Mouse (Mus musculus) adrenal gland, adult 18-20 months (tissue): Measurements from ENCODE around the gene Angptl2. TPM values are rescaled to one million over a fixed set of nuclear protein-coding genes. Genes with fewer than 3 reads are reported as not detected.

ENCODE experiments used
- DNase-seq, 2 experiments: peaks; one replicate each; pipeline ENCODE4 v3.0.0; 2021 to 2022; ENCODE audit warnings: low spot score in 2 of 2
- total RNA-seq, 2 experiments: library from RNA; stranded (reverse); gene quantifications; 1 replicate in 1 of 2; 2 replicates in 1 of 2; pipeline ENCODE4 v1.2.3; 2021

The Angptl2 gene
- total RNA-seq, 2 experiments from 2014 or later = 19.6 to 29.9 TPM

GRCm38 (mm10) chr2:33268384-33269131 is 52.7 kb downstream of the Angptl2 start:
- DNase-seq = peak in 1 of 2 experiments; percentile 35

DNA sequence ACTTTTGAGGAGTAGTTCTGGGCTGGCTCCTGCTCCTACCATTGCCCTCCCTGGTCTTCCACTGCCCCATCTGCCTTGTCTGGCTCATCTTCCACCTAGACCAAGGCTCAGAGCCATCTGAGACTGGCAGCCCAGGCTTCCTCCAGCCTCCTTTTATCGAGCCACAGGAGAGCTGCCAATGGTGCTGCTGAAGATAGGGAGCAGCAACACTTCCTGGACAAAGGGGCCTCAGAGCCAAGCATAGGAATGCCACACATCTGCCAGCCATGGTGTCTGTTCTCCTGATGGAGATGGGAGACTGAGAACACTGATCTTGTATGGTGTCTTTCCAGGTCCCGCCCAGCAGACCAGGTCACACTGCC is 53.2 kb downstream of the Angptl2 start:
- DNase-seq = no peak

DNA sequence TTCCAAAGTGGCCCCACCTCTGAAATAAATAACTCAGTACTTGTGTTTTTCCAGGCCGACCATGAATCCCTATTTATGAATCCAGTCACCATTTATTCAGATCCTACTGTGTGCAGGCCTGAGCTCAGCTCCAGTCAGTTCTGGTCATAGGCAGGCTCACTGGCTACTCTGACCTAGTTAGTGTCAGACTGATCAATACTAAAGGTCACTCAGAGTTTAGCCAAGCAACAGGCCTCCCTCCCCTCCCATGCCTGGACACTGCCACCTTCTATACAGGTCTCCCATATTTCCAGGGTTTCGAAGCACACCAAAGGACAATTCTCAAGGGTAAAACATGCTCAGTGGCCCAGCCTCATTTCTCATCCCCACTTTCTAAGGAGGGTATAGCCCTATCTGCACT is 54.7 kb downstream of the Angptl2 start:
- DNase-seq = no peak

GRCm38 (mm10) chr2:33271511-33271910 is 55.6 kb downstream of the Angptl2 start:
- no peak for DNase-seq

DNA sequence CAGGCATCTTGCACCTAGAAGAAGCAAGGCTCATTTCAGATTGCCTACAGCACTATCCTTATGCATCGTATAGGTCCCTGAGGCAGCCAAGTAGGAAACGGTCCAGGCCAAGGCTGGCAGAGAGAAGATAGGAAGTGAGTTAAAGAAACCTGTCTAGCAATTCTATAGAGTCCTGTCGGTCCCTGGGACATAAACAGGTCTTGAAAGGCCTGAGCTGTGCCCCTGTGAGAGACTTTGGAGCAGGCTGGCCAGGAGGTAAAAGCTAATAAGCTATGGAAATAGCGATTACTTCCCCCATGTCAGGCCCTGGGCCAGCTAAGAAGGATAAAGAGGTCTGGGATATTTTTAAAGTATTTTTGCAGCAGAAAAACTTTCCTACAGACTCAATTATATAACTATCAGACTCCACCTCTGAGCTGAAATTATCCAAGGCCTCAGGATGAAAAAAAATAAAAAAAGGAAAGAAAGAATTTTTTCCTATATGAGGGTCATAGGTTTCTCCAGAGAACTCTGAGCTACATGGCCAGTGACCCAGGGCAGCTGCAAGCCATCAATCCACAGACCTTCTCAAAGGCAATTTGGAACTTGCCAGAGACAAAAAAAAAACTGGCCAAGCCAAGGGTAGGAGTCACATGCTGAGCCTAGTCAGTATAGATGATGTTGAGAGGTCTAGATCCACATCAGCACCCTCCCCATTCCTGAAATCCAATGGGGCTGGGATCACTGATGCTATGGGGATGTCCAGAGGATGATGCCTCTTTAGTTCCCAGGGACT is 57.0 kb downstream of the Angptl2 start:
- DNase-seq = no peak

DNA sequence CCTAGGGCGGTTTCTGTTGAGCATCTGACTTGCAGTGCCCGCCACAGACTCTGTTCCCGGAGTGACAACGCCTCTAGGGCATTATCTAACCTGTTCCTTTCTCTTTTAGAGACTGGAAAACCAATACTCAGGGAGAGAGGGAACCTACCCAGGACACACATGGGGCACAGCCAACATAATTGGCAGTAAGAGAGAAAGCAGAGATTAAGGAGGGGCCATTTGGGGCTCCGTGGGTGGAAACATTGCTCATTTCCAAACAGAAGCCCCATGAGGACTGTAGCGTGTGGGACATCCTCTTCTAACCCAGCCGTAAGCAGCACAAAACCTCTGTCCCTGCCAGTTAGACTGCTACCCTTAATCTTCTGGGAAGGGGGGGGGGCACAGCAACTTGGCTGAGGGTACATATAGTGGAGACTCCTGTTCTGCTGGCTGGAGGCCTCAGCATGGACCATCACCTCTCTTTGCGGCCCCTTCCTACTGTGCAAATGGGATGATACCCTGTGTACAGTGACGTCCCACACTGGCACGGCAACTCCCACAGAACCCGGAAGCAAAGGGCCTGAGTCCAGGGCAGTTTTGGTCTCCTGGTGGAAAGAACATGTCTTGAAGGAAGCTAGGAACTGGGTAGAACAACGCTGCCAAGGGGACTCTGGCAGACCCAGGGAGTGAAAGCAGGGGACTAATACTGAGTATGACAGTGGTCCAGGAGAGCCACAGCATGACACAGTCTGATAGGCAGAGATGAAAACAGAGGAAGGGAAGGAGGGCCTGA is 59.0 kb downstream of the Angptl2 start:
- no peak for DNase-seq

DNA sequence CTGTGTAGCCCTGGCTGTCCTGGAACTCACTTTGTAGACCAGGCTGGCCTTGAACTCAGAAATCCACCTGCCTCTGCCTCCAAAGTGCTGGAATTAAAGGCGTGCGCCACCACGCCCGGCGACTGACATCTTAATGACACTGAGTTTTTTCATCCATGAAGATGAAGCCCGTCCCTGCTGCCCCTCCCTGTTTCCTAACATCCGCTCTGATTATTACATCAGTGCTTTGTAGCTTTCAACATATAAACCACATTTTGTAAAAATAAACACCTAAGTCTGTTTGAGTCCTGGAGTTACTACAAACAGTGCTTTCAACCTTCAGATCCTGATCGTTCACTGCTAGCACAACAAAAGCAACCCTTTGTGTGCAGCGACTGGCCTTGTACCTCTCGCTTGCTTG is 63.9 kb downstream of the Angptl2 start:
- no peak for DNase-seq

- DNase-seq = no peak
Observed at GRCm38 (mm10) chr2:33280525-33280924, 64.7 kb downstream of the Angptl2 start.

- DNase-seq = no peak
Observed at GRCm38 (mm10) chr2:33281807-33282206, 65.9 kb downstream of the Angptl2 start.

DNA sequence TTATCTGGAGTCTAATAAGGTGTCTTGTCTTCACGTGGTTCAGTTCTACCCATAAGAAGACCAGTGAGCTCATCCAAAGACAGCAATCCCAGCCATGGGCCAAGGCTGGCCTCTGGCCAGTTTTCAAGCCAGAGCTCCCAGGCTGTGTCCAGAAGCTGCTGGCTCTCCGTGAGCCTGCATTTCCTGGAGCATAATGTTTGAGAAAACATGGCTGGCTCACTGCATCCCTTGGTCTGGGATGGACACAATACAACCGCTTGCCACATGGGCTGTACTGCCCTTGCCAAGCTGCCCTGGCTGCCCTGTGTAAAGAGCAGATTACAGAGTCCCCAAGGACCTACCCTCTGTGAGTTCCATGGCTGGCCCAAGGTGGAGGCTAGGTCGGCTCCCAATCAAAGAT is 67.0 kb downstream of the Angptl2 start:
- no peak for DNase-seq

DNA sequence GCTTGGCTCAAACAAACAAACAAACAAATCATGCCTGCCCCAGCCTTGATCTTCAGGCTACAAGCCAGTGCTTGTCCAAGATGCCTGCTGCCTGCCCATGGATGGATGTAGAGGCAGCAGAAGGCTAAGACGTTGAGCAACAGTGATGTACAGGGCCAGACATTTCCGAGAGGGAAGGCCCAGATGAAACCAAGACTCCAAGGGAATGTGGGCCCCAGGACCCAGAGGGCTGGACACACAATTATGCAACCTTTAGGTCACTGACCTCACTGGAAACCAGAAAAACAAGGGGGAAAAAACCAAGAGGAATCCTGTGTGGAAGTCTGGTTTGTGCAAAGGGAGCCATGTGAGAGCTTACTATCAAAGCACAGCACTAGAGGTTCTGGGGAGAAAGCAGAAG is 67.8 kb downstream of the Angptl2 start:
- no peak for DNase-seq

GRCm38 (mm10) chr2:33288837-33289236 is 73.0 kb downstream of the Angptl2 start:
- DNase-seq = no peak

DNA sequence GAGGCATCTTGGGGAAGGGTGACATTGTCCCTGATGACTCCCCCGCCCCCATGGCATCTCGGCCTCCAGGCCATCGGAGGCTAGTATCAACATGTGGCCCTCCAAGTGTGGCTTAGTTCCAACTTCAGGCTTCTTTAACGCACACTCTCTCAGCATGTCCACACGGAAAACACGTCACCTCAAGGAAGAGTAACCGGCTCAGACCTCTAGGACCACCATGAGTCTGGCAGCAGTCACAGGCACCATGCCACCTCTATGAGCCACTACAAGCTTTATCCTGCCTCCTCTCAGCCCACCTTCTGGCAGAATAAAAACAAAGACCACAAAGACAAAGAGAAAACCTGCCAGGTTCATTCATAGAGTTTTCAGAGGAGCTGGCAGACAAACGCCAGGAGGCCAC is 74.6 kb downstream of the Angptl2 start:
- DNase-seq = no peak

DNA sequence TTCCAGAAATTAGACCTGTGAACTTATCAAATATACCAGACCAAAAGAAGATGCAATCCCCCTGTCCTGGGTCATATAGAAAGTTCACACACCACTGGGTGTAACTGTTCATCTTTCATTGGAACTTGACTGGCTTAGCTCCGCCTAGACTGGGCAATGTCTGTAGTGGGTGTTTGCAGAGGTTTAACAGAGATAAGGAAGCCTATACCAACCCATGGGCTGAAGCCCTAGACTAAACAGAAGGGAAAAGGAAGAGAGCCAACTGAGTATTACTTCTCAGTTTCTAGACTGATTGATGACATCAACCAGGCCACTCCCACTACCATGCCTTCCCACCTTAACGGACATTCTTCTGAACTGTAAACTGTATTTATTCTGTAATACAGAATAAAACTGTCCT is 76.2 kb downstream of the Angptl2 start:
- DNase-seq = no peak

- DNase-seq = no peak
Observed at GRCm38 (mm10) chr2:33295115-33295514, 79.2 kb downstream of the Angptl2 start.

Other genes with a start within 250 kb of the Angptl2 start
- 10 to 100 TPM; 15.7 to 17.2 TPM for gene Slc2a8, start 234.0 kb upstream of the Angptl2 start, total RNA-seq
- gene Garnl3, start 84.4 kb upstream of the Angptl2 start, total RNA-seq = 10 to 100 TPM; 11.4 to 16.1 TPM
- 1 to 10 TPM; 5.1 to 5.7 TPM for gene Ralgps1, start 155.4 kb downstream of the Angptl2 start, total RNA-seq
- gene Zbtb34, start 215.3 kb downstream of the Angptl2 start, total RNA-seq = 1 to 10 TPM; 5.6 to 8.2 TPM